Mouse (Mus musculus) monocyte, adult 2 months (primary cell): ENCODE results near the gene Mef2a.

Experiments
- DNase-seq, 2 experiments: peaks; one replicate each; pipeline ENCODE4 v3.0.0; 2022; ENCODE audit warnings: low spot score in 2 of 2, low read depth in 1 of 2

The Mef2a gene

DNA sequence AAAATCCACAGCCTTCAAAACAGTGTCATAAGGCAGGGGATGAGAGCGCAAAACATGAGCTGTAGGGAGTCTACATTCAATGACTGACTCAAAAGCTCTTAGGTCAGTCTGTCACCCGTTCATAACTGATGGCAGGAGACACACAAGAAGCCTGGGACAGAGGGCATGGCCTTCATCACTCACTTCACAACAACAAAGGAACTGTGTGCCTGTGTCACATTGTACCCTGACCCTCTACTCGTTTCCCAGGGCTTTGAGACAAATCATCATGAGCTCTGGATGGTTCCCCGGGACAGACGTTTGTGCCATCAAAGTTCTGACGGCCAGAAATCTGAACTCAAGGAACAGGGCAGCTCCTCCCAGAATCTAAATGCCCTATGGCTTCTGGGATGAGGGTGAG, 161.3 kb downstream of the Mef2a start:
- DNase-seq, result no peak

DNA sequence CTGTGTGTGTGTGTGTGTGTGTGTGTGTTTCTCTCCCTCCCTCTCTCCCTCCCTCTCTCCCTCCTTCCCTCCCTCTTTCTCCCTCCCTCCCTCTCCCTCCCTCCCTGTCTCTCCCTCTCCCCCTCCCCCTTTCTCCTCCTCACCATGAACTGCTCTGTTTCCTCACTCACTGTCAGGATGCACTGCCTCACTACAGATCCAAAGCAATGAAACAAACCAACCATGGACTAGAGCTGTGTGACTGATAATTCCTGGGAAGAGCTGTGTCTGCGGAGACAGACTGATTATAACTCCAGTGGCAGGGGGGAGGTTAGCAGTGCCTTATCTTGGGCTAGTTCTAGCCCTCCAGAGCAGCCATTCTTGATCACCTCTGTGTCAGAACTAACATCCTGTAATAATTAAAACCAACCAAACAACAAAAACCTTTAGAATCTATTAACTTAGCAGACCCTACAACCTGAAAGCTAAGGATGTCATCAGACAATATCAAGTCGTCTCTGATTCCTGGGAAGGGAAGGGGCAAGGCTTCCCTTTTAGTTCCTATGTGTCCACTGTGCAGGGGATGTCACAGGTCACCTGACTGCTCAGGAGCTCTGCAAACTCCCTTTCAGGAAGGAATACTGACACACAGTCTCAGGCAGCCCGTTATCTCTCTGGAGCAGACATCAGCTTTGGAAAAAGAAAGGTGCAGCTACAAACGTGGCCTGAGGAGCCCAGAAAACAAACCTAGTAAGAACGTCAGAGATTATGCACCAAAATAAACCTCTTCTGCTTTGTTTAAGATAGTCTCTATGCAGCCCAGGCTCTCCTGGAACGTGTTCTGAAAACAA, 162.4 kb downstream of the Mef2a start:
- no peak for DNase-seq

DNA sequence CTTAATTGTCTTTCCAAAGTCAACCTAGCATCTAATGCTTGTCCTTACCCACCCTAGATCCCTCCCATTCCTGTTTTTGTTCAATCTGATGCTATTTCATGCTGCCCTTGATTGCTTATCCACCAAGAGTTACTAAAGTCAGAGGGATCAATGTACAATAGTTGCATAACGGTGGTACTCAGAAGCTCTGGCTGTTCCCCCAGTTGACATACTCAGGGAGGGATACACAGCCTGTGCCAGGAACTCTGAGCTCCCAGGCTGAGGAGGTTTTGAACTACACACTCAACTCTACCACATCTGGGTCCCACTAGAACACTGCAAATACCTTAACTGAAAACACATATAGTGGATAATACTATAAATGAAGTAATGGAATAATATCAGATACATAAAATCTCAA, 164.3 kb downstream of the Mef2a start:
- DNase-seq, result no peak

DNA sequence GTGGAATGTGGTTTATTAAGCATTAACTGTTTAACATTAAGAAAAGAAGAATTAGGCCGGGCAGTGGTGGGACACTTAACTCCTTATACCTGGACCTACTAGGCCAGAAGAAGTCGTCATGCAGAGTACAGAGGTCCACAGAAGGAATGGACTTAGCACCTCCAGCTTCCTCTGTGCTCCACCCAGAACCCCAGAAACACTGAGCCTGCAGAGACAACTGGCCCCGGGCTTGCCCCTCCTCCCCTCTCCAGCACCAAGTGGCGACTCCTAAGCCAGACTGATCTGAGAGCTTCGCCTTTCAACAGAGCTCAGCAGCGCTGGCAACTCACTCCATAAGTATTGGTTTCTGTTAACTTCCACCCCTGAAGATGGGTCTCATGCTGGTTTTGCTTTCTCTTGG, 165.0 kb downstream of the Mef2a start:
- DNase-seq, result no peak

DNA sequence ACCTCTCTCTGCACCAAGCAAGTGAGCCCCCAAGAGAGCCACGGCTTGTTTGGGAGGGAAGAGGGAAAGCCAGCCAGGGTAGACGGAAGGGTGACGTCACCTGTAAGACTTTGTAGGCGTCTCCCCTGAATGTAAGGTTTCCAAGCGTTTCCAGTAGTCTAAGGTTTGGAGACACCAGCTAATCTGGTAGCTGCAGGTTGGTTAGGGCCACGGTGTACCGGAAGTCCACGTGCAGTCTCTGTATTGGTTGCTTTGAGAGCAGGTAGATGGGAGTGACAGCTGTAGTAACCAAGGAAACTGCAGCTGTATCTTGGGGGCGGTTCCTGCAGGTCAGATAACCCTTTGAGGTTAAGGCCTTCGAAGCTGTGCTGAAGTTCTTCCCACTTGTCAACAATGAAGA, 166.2 kb downstream of the Mef2a start:
- no peak for DNase-seq

DNA sequence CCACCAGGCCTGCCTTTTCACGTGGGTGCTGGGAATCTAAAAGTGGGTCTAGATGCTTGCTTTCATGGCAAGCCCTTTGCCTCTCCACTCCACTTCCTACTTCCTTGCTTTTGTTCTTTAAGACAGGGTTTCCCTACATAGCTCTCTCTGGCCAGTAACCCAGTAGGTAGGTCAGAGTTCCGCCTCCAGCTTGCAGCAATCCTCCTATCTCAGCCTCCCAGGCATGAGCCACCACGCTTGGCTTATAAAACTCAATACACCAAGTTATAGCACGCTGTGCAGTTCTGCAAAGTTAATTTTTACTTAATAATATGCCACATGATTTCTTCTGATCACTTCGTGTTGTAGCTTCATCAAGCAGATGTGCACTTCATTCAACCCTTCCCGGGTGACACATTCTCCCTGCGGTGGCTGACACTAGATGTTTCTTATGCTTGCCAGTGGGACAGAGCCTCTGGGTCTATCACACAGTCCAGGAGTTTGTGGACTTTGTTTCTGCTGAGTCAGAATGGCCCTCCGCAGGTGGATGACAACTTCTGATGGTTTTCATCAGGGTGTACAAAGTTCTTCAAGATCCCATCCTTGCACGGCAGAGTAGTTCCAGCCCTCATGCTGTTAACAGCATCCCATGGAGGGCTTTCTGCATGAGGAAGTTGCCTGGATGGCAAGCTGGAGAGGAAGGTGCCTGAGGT, 166.8 kb downstream of the Mef2a start:
- no peak for DNase-seq

DNA sequence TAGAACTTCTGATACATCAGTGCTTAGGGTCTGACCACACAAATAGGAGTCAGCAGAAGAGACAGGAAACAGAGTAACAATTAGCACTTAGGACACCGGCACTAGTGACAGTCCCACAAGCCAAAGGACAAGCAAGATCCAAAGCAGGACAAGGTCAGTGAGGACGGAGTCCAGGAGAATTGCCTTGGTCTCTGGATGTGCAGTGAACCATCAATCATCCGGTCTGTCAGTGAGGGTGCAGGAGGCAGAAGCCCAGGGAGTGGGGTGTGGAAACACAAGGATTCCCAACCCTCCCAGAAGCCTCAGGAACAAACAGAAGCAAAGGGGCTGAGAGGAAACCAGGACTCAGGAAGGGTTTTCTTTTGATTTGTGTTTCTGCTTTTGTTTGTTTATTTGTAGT, 169.0 kb downstream of the Mef2a start:
- no peak for DNase-seq

DNA sequence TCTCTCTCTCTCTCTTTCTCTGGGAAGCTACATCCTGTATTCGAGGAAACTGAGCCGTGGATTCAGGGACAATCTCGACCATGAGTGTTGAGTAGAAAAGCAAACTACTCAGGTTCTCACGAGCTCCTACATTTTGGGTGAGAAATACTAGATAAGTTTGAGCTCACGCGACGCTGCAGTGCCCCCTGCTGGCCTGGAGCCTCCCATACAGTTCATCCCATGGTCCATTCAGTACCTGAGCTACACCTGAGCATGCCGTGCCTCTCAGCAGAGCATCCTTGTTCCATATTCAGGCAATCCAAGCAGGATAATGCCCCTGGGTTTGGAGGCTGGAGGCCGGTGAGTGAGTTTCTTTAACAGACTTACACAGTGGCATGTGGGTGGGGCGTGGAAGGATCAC, 173.2 kb downstream of the Mef2a start:
- no peak for DNase-seq

DNA sequence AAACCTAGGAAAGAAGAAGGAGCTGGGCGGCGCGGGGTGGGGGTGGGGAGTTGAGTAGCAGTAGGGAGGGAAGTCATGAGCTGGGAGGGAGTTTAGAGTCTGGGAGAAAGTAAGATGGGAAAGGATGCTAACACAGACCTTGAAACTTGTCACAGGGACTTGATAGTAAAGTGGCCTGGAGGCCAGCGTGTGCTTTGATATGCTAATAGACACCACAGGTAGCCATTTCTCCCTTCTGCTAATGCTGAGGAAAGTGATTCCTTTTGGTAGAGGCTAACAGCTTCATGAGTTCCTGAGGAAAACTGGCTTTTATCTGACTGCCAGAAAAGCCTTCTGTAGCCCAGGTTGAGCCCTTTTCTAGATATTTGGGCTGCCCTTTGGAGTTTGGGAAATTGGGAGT, 188.9 kb downstream of the Mef2a start:
- DNase-seq, result no peak
